Mouse (Mus musculus): ENCODE data around the gene Gm21905. TPM values are rescaled to one million over a fixed set of nuclear protein-coding genes. Genes with fewer than 3 reads are reported as not detected.
A peak's percentile ranks its signal among the peaks of the same experiment; 100 is the strongest.

The Gm21905 gene
- not detected in 2 replicates for polyA plus RNA-seq (2015; fragmentation: Nextera tagmentation; extraction: Ambion mirVana)

DNA sequence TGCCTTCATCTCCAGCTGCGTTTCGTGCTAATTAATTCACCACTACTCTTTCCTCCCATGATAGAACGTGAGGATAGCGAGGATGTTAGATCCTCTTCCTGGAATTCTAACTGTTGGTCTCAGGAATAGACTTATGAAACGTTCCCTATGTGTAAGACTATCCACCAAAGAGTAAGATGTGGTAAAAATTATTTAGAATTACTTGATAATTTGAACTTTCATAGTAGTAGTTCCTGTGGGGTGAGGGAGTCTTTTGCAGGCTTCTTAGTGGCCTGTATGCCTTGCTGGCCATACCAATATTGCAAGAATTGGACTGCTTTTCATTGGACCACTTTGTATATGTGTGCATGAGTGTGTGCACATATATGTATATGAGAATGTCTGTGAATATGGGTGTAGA lies at the start of gene Gm21905:
Gene Gm21905 (minus strand): TSS at position 101 of the 400 bp plus-strand sequence.
- no peak within 1 kb of the TSS for H3K9ac ChIP-seq (replicated peaks; ENCODE audit: low read depth, low read length)
- H3K4me2 ChIP-seq (ENCODE audit: low read length): no peak within 1 kb of the TSS
- no peaks in the 10 kb centered on the region for H3K27me3 ChIP-seq (replicated peaks; ENCODE audit: control insufficient read depth, insufficient read depth, low read length)
- H3K4me3 ChIP-seq (replicated peaks; ENCODE audit: low read length): no peak within 1 kb of the TSS
- no peak within 1 kb of the TSS for H3K27ac ChIP-seq (ENCODE audit: low read length)
- no peaks in the 10 kb centered on the region for H3K9me3 ChIP-seq (ENCODE audit: control insufficient read depth, low read length)
- no peak for ATAC-seq
- no peaks in the 10 kb centered on the region for H3K4me1 ChIP-seq (replicated peaks; ENCODE audit: control insufficient read depth, insufficient read depth, low read length)
- H3K36me3 ChIP-seq (ENCODE audit: control insufficient read depth, insufficient read depth): no peaks in the 10 kb centered on the region
- 81% methylated on average over 5 of the region's 5 CpGs for WGBS

DNA sequence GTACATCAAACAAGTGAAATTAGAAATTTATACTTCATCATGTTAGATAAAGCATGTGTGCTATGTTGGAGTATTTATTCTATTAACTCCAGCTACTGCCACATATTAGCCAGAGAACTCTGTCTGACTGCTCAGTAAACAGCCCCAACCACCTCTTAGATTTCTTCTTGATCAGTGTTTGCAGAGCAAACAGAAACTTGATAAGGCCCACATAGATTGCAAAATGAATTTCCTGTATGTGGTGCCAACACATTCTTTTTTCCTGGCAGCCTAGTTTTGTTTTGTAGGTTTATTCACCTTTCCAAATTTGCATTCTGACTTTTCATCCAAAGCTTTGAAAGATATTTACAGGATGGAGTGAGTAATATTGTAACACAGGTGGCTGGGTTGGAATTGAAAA lies 44.2 kb upstream of the Gm21905 start:
- H3K9ac ChIP-seq (replicated peaks; ENCODE audit: low read depth, low read length): no peak overlapping the region
- H3K4me2 ChIP-seq (ENCODE audit: low read length): no peak overlapping the region
- ATAC-seq: no peak
- H3K27ac ChIP-seq (ENCODE audit: low read length): no peak overlapping the region
- no peaks in the 10 kb centered on the region for H3K9me3 ChIP-seq (ENCODE audit: control insufficient read depth, low read length)
- H3K4me3 ChIP-seq (replicated peaks; ENCODE audit: low read length): no peak overlapping the region
- no peaks in the 10 kb centered on the region for H3K4me1 ChIP-seq (replicated peaks; ENCODE audit: control insufficient read depth, insufficient read depth, low read length)
- no peaks in the 10 kb centered on the region for H3K36me3 ChIP-seq (ENCODE audit: control insufficient read depth, insufficient read depth)
- H3K27me3 ChIP-seq (replicated peaks; ENCODE audit: control insufficient read depth, insufficient read depth, low read length): no peaks in the 10 kb centered on the region

DNA sequence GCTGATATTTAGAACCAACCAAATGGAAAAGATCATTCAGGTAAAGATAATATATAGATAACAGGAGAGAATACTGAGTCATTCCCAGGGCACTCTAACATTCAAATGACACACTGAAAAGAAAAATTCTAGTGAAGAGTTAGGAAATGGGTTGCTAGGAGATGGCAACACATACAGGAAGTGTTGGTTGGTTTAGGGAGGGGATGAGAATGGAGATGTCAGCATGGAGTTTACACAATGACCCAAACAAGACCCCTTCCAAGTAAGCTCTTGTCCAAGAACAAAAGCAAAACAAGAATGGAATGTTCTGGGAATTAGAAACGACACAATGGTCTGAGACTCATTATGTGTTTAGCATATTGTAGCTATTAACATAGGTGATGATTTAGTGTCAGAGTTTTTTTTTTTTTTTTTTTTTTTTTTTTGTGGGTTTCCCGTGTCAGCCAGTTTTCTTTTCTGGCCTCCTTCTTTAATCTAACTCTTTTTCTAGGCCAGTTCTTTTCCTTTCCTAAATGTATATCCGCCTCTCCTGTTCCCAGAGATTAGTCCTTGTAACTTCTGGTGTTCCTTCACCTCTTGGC lies 35.8 kb upstream of the Gm21905 start:
- Histone ChIP-seq H3K4me2 (ENCODE audit: low read length) (no peak overlapping the region), H3K27ac (ENCODE audit: low read length) (no peak overlapping the region), H3K9me3 (ENCODE audit: control insufficient read depth, low read length) (no peaks in the 10 kb centered on the region), H3K9ac (replicated peaks; ENCODE audit: low read depth, low read length) (no peak overlapping the region), H3K36me3 (ENCODE audit: control insufficient read depth, insufficient read depth) (no peaks in the 10 kb centered on the region), H3K27me3 (replicated peaks; ENCODE audit: control insufficient read depth, insufficient read depth, low read length) (no peaks in the 10 kb centered on the region), H3K4me3 (replicated peaks; ENCODE audit: low read length) (no peak overlapping the region), H3K4me1 (replicated peaks; ENCODE audit: control insufficient read depth, insufficient read depth, low read length) (no peaks in the 10 kb centered on the region)
- WGBS: 51% methylated on average over 3 of the region's 3 CpGs
- ATAC-seq: no peak

DNA sequence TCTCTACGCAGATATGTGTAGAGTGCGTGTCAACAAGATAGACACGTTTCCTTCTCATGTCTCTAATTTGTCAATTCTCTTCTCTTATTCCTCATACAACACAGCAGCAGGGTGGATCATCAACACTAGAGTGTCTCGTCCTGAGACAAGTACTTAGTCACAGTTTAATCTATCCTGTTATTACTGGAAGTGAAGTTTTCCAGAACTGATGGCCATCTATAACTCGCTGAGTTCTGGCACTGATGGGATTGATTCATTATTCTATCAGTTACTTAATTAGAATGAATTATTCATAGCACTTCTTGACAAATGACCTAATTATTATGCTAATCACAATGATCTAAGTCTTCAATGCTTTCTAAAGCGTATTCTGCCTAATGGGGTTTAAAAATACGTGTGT lies 23.3 kb upstream of the Gm21905 start:
- H3K27me3 ChIP-seq (replicated peaks; ENCODE audit: control insufficient read depth, insufficient read depth, low read length): no peaks in the 10 kb centered on the region
- H3K9me3 ChIP-seq (ENCODE audit: control insufficient read depth, low read length): no peaks in the 10 kb centered on the region
- H3K4me2 ChIP-seq (ENCODE audit: low read length): no peak overlapping the region
- no peak overlapping the region for H3K27ac ChIP-seq (ENCODE audit: low read length)
- H3K4me3 ChIP-seq (replicated peaks; ENCODE audit: low read length): no peak overlapping the region
- ATAC-seq: peak; percentile 75
- H3K36me3 ChIP-seq (ENCODE audit: control insufficient read depth, insufficient read depth): no peaks in the 10 kb centered on the region
- 26% methylated on average over 7 of the region's 7 CpGs for WGBS
- H3K9ac ChIP-seq (replicated peaks; ENCODE audit: low read depth, low read length): no peak overlapping the region
- H3K4me1 ChIP-seq (replicated peaks; ENCODE audit: control insufficient read depth, insufficient read depth, low read length): 0 out of 2 replicates have a peak, but pooled peaks cover 4% of the 10 kb centered on the region

DNA sequence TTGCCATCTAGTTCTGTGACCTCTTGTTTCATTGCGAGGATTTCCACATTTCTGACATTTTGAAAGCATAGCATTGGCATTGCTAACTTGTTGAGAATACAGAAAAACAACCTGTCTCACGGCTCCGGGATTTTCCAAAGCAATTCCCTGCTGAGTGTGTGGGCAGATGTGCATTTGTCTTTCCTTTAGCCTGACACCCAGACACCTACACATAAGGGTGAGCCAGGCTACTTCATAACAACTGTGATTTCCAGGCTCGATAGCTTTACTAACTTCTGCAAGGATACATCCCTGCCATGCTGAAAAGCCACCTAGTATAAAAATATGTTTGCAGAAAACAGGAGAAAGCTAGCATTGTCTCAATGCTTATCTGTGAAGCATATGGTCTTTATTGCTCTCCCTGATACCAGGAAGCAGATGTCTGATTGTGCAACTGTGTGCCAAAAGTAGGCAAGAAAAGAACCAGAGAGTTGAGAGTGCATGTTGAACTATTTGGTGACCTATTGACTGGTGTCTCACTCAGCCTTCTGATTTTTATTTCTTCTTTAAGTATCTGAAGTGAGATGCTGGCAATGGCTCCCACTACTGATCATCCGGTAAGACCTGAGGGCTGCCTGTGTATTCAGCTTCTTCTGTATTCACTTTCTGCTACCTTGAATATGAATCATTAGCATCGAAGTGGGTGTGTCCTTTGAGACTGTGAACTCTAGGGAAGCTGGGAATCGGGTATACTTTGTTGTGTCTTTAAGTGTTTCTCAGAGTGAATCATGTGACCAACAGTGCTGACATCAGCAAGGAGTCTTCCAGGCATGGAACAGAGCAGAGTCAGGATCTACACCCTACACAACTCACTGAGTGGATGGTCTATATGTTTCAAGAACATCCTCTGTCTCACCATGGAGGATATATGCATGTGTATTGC lies 15.7 kb upstream of the Gm21905 start:
- Histone ChIP-seq H3K4me2 (ENCODE audit: low read length) (no peak overlapping the region), H3K9me3 (ENCODE audit: control insufficient read depth, low read length) (no peaks in the 10 kb centered on the region), H3K9ac (replicated peaks; ENCODE audit: low read depth, low read length) (no peak overlapping the region), H3K4me1 (replicated peaks; ENCODE audit: control insufficient read depth, insufficient read depth, low read length) (no peaks in the 10 kb centered on the region), H3K4me3 (replicated peaks; ENCODE audit: low read length) (no peak overlapping the region), H3K27me3 (replicated peaks; ENCODE audit: control insufficient read depth, insufficient read depth, low read length) (no peaks in the 10 kb centered on the region), H3K27ac (ENCODE audit: low read length) (no peak overlapping the region), H3K36me3 (ENCODE audit: control insufficient read depth, insufficient read depth) (no peaks in the 10 kb centered on the region)
- 87% methylated on average over 7 of the region's 7 CpGs for WGBS
- no peak for ATAC-seq

DNA sequence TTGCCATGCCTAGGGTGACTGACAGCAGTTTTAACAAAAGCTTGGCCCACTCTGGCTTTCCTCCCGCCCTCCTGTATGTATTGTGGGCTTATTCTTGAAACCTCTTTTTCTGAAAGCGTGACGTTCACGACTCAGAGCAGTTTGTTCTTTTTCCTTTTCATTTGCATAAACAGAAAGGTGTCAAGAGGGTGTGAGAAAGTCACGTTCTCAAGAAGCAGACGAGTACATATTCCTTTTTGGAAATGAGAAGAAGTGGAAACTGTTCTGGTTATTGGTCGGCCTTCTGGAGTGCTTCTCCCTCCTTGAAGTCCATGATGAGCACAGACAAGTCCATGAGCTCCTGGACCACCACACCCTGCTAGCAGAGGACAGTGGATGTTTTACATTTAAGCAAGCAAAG lies 9.3 kb upstream of the Gm21905 start:
- Histone ChIP-seq H3K27me3 (replicated peaks; ENCODE audit: control insufficient read depth, insufficient read depth, low read length) (no peaks in the 10 kb centered on the region), H3K4me3 (replicated peaks; ENCODE audit: low read length) (no peak overlapping the region), H3K9me3 (ENCODE audit: control insufficient read depth, low read length) (no peaks in the 10 kb centered on the region), H3K4me2 (ENCODE audit: low read length) (no peak overlapping the region), H3K4me1 (replicated peaks; ENCODE audit: control insufficient read depth, insufficient read depth, low read length) (0 out of 2 replicates have a peak, but pooled peaks cover 3% of the 10 kb centered on the region), H3K36me3 (ENCODE audit: control insufficient read depth, insufficient read depth) (no peaks in the 10 kb centered on the region), H3K9ac (replicated peaks; ENCODE audit: low read depth, low read length) (no peak overlapping the region), H3K27ac (ENCODE audit: low read length) (no peak overlapping the region)
- peak; percentile 49; the same call in 1 of the 2 replicates for ATAC-seq
- 40% methylated on average over 7 of the region's 7 CpGs for WGBS

DNA sequence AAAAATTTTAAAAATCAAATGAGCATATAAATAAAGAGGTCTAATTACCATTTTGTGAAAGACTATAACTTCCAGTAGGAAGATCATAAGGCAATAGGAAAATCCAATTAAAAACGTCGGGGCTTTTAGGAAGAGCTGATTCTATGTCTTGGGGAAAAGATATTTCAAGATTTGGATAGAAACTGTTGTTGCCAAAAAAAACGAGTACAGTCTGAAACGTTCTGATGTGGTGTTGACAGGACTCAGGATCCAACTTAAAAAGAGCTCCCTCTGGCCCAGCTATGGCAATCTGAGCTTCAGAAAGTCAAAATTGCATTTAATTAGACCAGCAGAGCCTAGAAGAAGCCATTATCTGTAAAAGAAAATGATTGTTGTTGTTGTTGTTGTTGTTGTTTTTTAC lies 7.9 kb upstream of the Gm21905 start:
- no peak overlapping the region for H3K4me3 ChIP-seq (replicated peaks; ENCODE audit: low read length)
- H3K9me3 ChIP-seq (ENCODE audit: control insufficient read depth, low read length): no peaks in the 10 kb centered on the region
- H3K4me2 ChIP-seq (ENCODE audit: low read length): no peak overlapping the region
- no peak overlapping the region for H3K27ac ChIP-seq (ENCODE audit: low read length)
- H3K9ac ChIP-seq (replicated peaks; ENCODE audit: low read depth, low read length): no peak overlapping the region
- no peaks in the 10 kb centered on the region for H3K27me3 ChIP-seq (replicated peaks; ENCODE audit: control insufficient read depth, insufficient read depth, low read length)
- WGBS: 64% methylated on average over 4 of the region's 4 CpGs
- ATAC-seq: peak; percentile 28; the same call in 1 of the 2 replicates
- no peaks in the 10 kb centered on the region for H3K36me3 ChIP-seq (ENCODE audit: control insufficient read depth, insufficient read depth)
- H3K4me1 ChIP-seq (replicated peaks; ENCODE audit: control insufficient read depth, insufficient read depth, low read length): 0 out of 2 replicates have a peak, but pooled peaks cover 3% of the 10 kb centered on the region

DNA sequence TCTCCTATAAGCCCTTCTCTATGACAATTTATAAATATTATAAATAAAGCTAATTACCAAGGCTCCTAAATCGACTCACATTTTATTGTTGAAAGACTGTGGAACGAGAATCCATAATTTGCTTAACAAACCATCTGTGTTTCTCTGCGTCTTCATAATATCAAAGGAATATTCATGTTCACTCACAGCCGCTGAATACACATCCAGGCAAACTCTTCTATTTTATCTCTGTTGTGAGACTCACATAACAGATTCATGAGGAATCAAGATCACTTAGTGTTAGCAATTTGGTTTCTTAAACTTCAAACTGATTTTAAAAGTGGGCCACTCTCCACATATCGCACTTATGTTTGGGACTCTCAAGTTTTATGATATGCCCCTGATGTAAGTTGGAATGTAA lies 1.9 kb upstream of the Gm21905 start:
- no peaks in the 10 kb centered on the region for H3K27me3 ChIP-seq (replicated peaks; ENCODE audit: control insufficient read depth, insufficient read depth, low read length)
- H3K4me2 ChIP-seq (ENCODE audit: low read length): no peak overlapping the region
- no peaks in the 10 kb centered on the region for H3K9me3 ChIP-seq (ENCODE audit: control insufficient read depth, low read length)
- ATAC-seq: peak; percentile 49; the same call in 1 of the 2 replicates
- 75% methylated on average over 5 of the region's 5 CpGs for WGBS
- no peak overlapping the region for H3K4me3 ChIP-seq (replicated peaks; ENCODE audit: low read length)
- H3K36me3 ChIP-seq (ENCODE audit: control insufficient read depth, insufficient read depth): no peaks in the 10 kb centered on the region
- no peak overlapping the region for H3K27ac ChIP-seq (ENCODE audit: low read length)
- no peak overlapping the region for H3K9ac ChIP-seq (replicated peaks; ENCODE audit: low read depth, low read length)
- H3K4me1 ChIP-seq (replicated peaks; ENCODE audit: control insufficient read depth, insufficient read depth, low read length): no peaks in the 10 kb centered on the region

DNA sequence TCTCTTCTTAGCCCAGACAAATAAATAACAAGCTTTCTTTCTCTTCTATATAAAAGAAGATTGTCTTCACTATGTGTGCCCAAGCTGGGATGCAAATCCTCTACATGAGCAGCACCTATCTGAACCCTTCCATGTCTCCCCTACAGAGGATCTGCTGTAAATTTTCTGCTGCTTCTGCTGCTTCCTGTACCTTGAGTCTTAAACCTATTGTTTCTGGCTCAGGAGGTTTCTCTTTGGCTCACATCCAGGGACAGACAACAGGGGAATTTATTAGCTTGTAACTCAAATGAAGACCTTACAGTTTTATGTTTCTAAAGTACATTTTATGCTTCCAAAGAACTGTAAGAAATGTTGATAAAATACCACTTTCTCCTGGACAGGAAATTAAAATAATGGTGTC lies 785 bp upstream of the Gm21905 start:
- Histone ChIP-seq H3K27ac (ENCODE audit: low read length) (no peak overlapping the region), H3K9ac (replicated peaks; ENCODE audit: low read depth, low read length) (no peak overlapping the region), H3K4me3 (replicated peaks; ENCODE audit: low read length) (no peak overlapping the region), H3K9me3 (ENCODE audit: control insufficient read depth, low read length) (no peaks in the 10 kb centered on the region), H3K27me3 (replicated peaks; ENCODE audit: control insufficient read depth, insufficient read depth, low read length) (no peaks in the 10 kb centered on the region), H3K36me3 (ENCODE audit: control insufficient read depth, insufficient read depth) (no peaks in the 10 kb centered on the region), H3K4me2 (ENCODE audit: low read length) (no peak overlapping the region), H3K4me1 (replicated peaks; ENCODE audit: control insufficient read depth, insufficient read depth, low read length) (no peaks in the 10 kb centered on the region)
- no peak for ATAC-seq

Data from forebrain, embryonic 16.5 days (tissue).